Mouse (Mus musculus): ENCODE data around the gene Rtp4.

DNA sequence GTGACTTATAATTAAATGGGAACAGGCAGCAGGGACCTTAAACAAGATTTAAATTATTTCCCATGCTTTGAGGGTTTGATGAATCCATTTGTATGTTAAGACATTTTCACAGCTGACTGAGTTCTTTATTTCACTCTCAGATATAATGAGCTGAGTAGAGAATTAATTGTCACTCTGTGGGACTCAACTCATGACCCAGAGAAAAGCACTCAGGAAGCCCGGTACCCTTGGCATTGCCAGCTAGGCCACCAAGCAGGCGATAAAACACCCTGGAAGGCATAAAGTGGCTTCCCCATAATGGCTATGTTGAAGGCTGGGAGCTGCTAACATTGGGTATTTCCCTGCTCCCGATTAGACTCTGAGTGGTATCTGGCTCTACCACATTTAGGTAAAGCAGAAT is 76.6 kb downstream of the Rtp4 start:
- TF ChIP-seq EP300 (IDR thresholded peaks at IDR 0.05; ENCODE audit: low read depth) = no peak
- no peak for TF ChIP-seq CTCF (IDR thresholded peaks at IDR 0.05; ENCODE audit: low read depth)
